Mouse (Mus musculus): ENCODE measurements around the gene Otud4. TPM values are rescaled to one million over a fixed set of nuclear protein-coding genes. Genes with fewer than 3 reads are reported as not detected.

The Otud4 gene
- polyA plus RNA-seq, 1 experiment from 2014 or later: 30.9 TPM

GRCm38 (mm10) chr8:79635491-79635890, 3.9 kb upstream of the Otud4 start:
- no peaks in the 10 kb centered on the region for H3K27me3 ChIP-seq (ENCODE audit: control insufficient read depth, insufficient read depth, low read length)
- no peak overlapping the region for H3K9ac ChIP-seq (ENCODE audit: low read depth, low read length)
- H3K9me3 ChIP-seq (ENCODE audit: control insufficient read depth, low read length): no peaks in the 10 kb centered on the region
- ATAC-seq (ENCODE audit: low FRiP score, low TSS enrichment): no peak
- no peak overlapping the region for H3K4me3 ChIP-seq (ENCODE audit: low read length)
- no peak overlapping the region for H3K27ac ChIP-seq (ENCODE audit: low read depth, low read length)
- no peaks in the 10 kb centered on the region for H3K36me3 ChIP-seq (ENCODE audit: control insufficient read depth, insufficient read depth, low read length)
- H3K4me1 ChIP-seq (ENCODE audit: control insufficient read depth, insufficient read depth, low read length): no peaks in the 10 kb centered on the region
- WGBS: 89% methylated on average over 1 of the region's 1 CpGs
- no peak overlapping the region for H3K4me2 ChIP-seq (replicated peaks; ENCODE audit: low read depth, low read length)

- Histone ChIP-seq H3K9me3 (ENCODE audit: control insufficient read depth, low read length) (no peaks in the 10 kb centered on the region), H3K27me3 (ENCODE audit: control insufficient read depth, insufficient read depth, low read length) (no peaks in the 10 kb centered on the region), H3K4me2 (replicated peaks; ENCODE audit: low read depth, low read length) (no peak overlapping the region), H3K36me3 (ENCODE audit: control insufficient read depth, insufficient read depth, low read length) (no peaks in the 10 kb centered on the region), H3K4me1 (ENCODE audit: control insufficient read depth, insufficient read depth, low read length) (peaks cover 5% of the 10 kb centered on the region), H3K9ac (ENCODE audit: low read depth, low read length) (no peak overlapping the region), H3K4me3 (ENCODE audit: low read length) (no peak overlapping the region), H3K27ac (ENCODE audit: low read depth, low read length) (no peak overlapping the region)
- WGBS: 74% methylated on average over 1 of the region's 1 CpGs
- no peak for ATAC-seq (ENCODE audit: low FRiP score, low TSS enrichment)
These were observed 3.3 kb upstream of the Otud4 start for GRCm38 (mm10) chr8:79636151-79636550.

GRCm38 (mm10) chr8:79637237-79637636, 2.2 kb upstream of the Otud4 start:
- H3K27ac ChIP-seq (ENCODE audit: low read depth, low read length): no peak overlapping the region
- H3K4me3 ChIP-seq (ENCODE audit: low read length): no peak overlapping the region
- whole genome bisulfite sequencing: 82% methylated on average over 3 of the region's 3 CpGs
- peaks cover 16% of the 10 kb centered on the region for H3K4me1 ChIP-seq (ENCODE audit: control insufficient read depth, insufficient read depth, low read length)
- H3K9me3 ChIP-seq (ENCODE audit: control insufficient read depth, low read length): no peaks in the 10 kb centered on the region
- H3K27me3 ChIP-seq (ENCODE audit: control insufficient read depth, insufficient read depth, low read length): no peaks in the 10 kb centered on the region
- no peak for ATAC-seq (ENCODE audit: low FRiP score, low TSS enrichment)
- H3K4me2 ChIP-seq (replicated peaks; ENCODE audit: low read depth, low read length): no peak overlapping the region
- no peaks in the 10 kb centered on the region for H3K36me3 ChIP-seq (ENCODE audit: control insufficient read depth, insufficient read depth, low read length)
- H3K9ac ChIP-seq (ENCODE audit: low read depth, low read length): no peak overlapping the region

- Histone ChIP-seq H3K4me3 (ENCODE audit: low read length) (peak overlapping the region; percentile 95), H3K9me3 (ENCODE audit: control insufficient read depth, low read length) (no peaks in the 10 kb centered on the region), H3K9ac (ENCODE audit: low read depth, low read length) (peak overlapping the region; percentile 90; the same call in 1 of the 2 replicates), H3K4me2 (replicated peaks; ENCODE audit: low read depth, low read length) (peak overlapping the region; percentile 72), H3K27me3 (ENCODE audit: control insufficient read depth, insufficient read depth, low read length) (no peaks in the 10 kb centered on the region), H3K27ac (ENCODE audit: low read depth, low read length) (peak overlapping the region; percentile 80), H3K4me1 (ENCODE audit: control insufficient read depth, insufficient read depth, low read length) (peaks cover 22% of the 10 kb centered on the region), H3K36me3 (ENCODE audit: control insufficient read depth, insufficient read depth, low read length) (no peaks in the 10 kb centered on the region)
- no peak for ATAC-seq (ENCODE audit: low FRiP score, low TSS enrichment)
- WGBS: 9% methylated on average over 11 of the region's 11 CpGs
These were observed 1.3 kb upstream of the Otud4 start for GRCm38 (mm10) chr8:79638001-79638706.

- peak overlapping the region; percentile 72 for H3K4me2 ChIP-seq (replicated peaks; ENCODE audit: low read depth, low read length)
- H3K27ac ChIP-seq (ENCODE audit: low read depth, low read length): peak overlapping the region; percentile 88
These were observed 490 bp upstream of the Otud4 start for GRCm38 (mm10) chr8:79638707-79639549.

GRCm38 (mm10) chr8:79641119-79641518, 1.7 kb downstream of the Otud4 start:
- no peaks in the 10 kb centered on the region for H3K9me3 ChIP-seq (ENCODE audit: control insufficient read depth, low read length)
- peak overlapping the region; percentile 90; the same call in 1 of the 2 replicates for H3K9ac ChIP-seq (ENCODE audit: low read depth, low read length)
- H3K4me2 ChIP-seq (replicated peaks; ENCODE audit: low read depth, low read length): peak overlapping the region; percentile 51
- WGBS: 6% methylated on average over 1 of the region's 1 CpGs
- ATAC-seq (ENCODE audit: low FRiP score, low TSS enrichment): no peak
- peak overlapping the region; percentile 95 for H3K4me3 ChIP-seq (ENCODE audit: low read length)
- H3K4me1 ChIP-seq (ENCODE audit: control insufficient read depth, insufficient read depth, low read length): peaks cover 22% of the 10 kb centered on the region
- no peaks in the 10 kb centered on the region for H3K27me3 ChIP-seq (ENCODE audit: control insufficient read depth, insufficient read depth, low read length)
- H3K36me3 ChIP-seq (ENCODE audit: control insufficient read depth, insufficient read depth, low read length): peaks cover 22% of the 10 kb centered on the region
- no peak overlapping the region for H3K27ac ChIP-seq (ENCODE audit: low read depth, low read length)

More at GRCm38 (mm10) chr8:79638707-79639549, 490 bp upstream of the Otud4 start:
- Histone ChIP-seq H3K9ac (ENCODE audit: low read depth, low read length) (peak overlapping the region; percentile 90), H3K4me1 (ENCODE audit: control insufficient read depth, insufficient read depth, low read length) (peaks cover 22% of the 10 kb centered on the region), H3K4me3 (ENCODE audit: low read length) (peak overlapping the region; percentile 95), H3K9me3 (ENCODE audit: control insufficient read depth, low read length) (no peaks in the 10 kb centered on the region), H3K36me3 (ENCODE audit: control insufficient read depth, insufficient read depth, low read length) (peaks cover 3% of the 10 kb centered on the region), H3K27me3 (ENCODE audit: control insufficient read depth, insufficient read depth, low read length) (no peaks in the 10 kb centered on the region)
- under 1% methylated on average over 76 of the region's 77 CpGs for WGBS
- ATAC-seq (ENCODE audit: low FRiP score, low TSS enrichment): peak; percentile 99

GRCm38 (mm10) chr8:79649569-79649968, 10.2 kb downstream of the Otud4 start:
- Histone ChIP-seq H3K27ac (ENCODE audit: low read depth, low read length) (no peak overlapping the region), H3K36me3 (ENCODE audit: control insufficient read depth, insufficient read depth, low read length) (peaks cover 60% of the 10 kb centered on the region), H3K4me1 (ENCODE audit: control insufficient read depth, insufficient read depth, low read length) (no peaks in the 10 kb centered on the region), H3K4me2 (replicated peaks; ENCODE audit: low read depth, low read length) (no peak overlapping the region), H3K4me3 (ENCODE audit: low read length) (no peak overlapping the region), H3K9me3 (ENCODE audit: control insufficient read depth, low read length) (no peaks in the 10 kb centered on the region), H3K9ac (ENCODE audit: low read depth, low read length) (no peak overlapping the region), H3K27me3 (ENCODE audit: control insufficient read depth, insufficient read depth, low read length) (no peaks in the 10 kb centered on the region)
- no peak for ATAC-seq (ENCODE audit: low FRiP score, low TSS enrichment)
- WGBS: 93% methylated on average over 4 of the region's 4 CpGs

- H3K36me3 ChIP-seq (ENCODE audit: control insufficient read depth, insufficient read depth, low read length): peaks cover 62% of the 10 kb centered on the region
- H3K27ac ChIP-seq (ENCODE audit: low read depth, low read length): no peak overlapping the region
- no peaks in the 10 kb centered on the region for H3K4me1 ChIP-seq (ENCODE audit: control insufficient read depth, insufficient read depth, low read length)
- H3K9ac ChIP-seq (ENCODE audit: low read depth, low read length): no peak overlapping the region
- H3K4me2 ChIP-seq (replicated peaks; ENCODE audit: low read depth, low read length): no peak overlapping the region
- H3K4me3 ChIP-seq (ENCODE audit: low read length): no peak overlapping the region
- no peaks in the 10 kb centered on the region for H3K9me3 ChIP-seq (ENCODE audit: control insufficient read depth, low read length)
- H3K27me3 ChIP-seq (ENCODE audit: control insufficient read depth, insufficient read depth, low read length): no peaks in the 10 kb centered on the region
- WGBS: 93% methylated on average over 1 of the region's 1 CpGs
- no peak for ATAC-seq (ENCODE audit: low FRiP score, low TSS enrichment)
These were observed 10.9 kb downstream of the Otud4 start for GRCm38 (mm10) chr8:79650158-79650814.

All from kidney, embryonic 14.5 days (tissue).